Mouse (Mus musculus): ENCODE measurements around the gene Grap2.

DNA sequence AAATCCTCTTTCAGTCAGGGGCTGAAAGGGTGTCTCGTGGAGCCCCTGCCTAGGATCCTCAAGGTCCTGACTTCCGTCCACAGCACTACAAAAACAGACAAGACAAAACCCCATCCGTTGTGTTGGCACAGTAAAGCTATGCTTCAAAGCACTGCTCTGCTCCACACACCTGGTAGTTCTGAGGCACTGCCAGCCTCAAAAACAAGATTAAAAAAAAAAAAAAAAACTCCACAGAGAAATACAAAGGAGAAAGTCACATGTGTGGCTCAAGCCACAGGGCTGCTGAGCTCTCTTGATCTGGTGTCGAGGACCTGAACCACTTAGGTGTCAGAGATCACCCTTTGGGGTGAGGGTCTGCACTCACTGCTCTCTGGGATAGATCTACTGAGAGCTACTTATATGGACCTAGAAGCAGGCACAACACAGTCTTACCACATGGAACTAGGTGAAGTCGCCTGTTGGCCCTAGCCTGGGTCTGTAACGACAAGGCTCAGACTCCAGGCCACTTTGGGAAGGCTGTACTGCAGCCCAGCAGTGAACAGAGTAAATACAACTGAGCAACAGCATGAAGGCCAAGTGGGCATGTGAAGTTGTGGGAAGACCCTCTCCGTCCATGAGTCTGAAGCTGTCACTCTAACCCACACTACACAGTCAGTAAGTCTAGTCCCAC lies 33.6 kb upstream of the Grap2 start:
- TF ChIP-seq CTCF (IDR thresholded peaks at IDR 0.05; ENCODE audit: low read depth): no peak
- TF ChIP-seq EP300 (IDR thresholded peaks at IDR 0.05; ENCODE audit: low read depth): no peak

All from liver, postnatal 0 days (tissue).